ENCODE assay signal across 8 mouse cellular contexts in genomic region chr7:123030709-123031181, GRCm38 (mm10).
A peak's percentile ranks its signal among the peaks of the same experiment; 100 is the strongest.
DNase-seq lines count a peak whose midpoint lies in the region; ATAC-seq and TF ChIP-seq lines count a peak whose summit lies in the region.

No protein-coding gene starts in this region.

- H3K9me3 ChIP-seq in CH12.LX (replicated peaks; ENCODE audit: low read length): peaks cover 2% of the 10 kb centered on the region
- H3K9me3 ChIP-seq in embryonic facial prominence, embryonic 13.5 days: no peaks in the 10 kb centered on the region
- no peaks in the 10 kb centered on the region for H3K9me3 ChIP-seq in heart, postnatal 0 days (replicated peaks; ENCODE audit: control insufficient read depth, low read length)
- H3K9me3 ChIP-seq in liver, embryonic 12.5 days (replicated peaks): no peaks in the 10 kb centered on the region
- H3K9me3 ChIP-seq in neural tube, embryonic 11.5 days (ENCODE audit: control insufficient read depth, low read length): no peaks in the 10 kb centered on the region

- no peak for TF ChIP-seq CTCF in CH12.LX (conservative IDR thresholded peaks at IDR 0.05 in 1 of 2, IDR thresholded peaks at IDR 0.05 in 1 of 2; ENCODE audit: low read depth in 2 of 2, low read length in 2 of 2)
- TF ChIP-seq CTCF in heart, postnatal 0 days (IDR thresholded peaks at IDR 0.05; ENCODE audit: low read depth): no peak

- ATAC-seq in embryonic facial prominence, embryonic 13.5 days (ENCODE audit: insufficient number of reproducible peaks, insufficient read depth, low FRiP score, low TSS enrichment, low read depth): peak; percentile 59; the same call in 1 of the 2 replicates
- ATAC-seq in heart, postnatal 0 days (ENCODE audit: insufficient read depth, low read depth): peak; percentile 63
- ATAC-seq in liver, embryonic 12.5 days: no peak
- ATAC-seq in neural tube, embryonic 11.5 days (ENCODE audit: insufficient read depth, low FRiP score, low TSS enrichment): peak; percentile 87
- ATAC-seq in erythroblast, adult 5-6 weeks (replicated peaks; ENCODE audit: low FRiP score, poor library complexity, severe bottlenecking): no peak

- H3K36me3 ChIP-seq in CH12.LX (replicated peaks in 1 of 2; ENCODE audit: control insufficient read depth in 1 of 2, insufficient read depth in 1 of 2, low read length in 1 of 2): no peaks in the 10 kb centered on the region
- no peaks in the 10 kb centered on the region for H3K36me3 ChIP-seq in embryonic facial prominence, embryonic 13.5 days
- no peaks in the 10 kb centered on the region for H3K36me3 ChIP-seq in heart, postnatal 0 days (replicated peaks; ENCODE audit: control insufficient read depth, insufficient read depth, low read length)
- no peaks in the 10 kb centered on the region for H3K36me3 ChIP-seq in liver, embryonic 12.5 days
- no peaks in the 10 kb centered on the region for H3K36me3 ChIP-seq in neural tube, embryonic 11.5 days (ENCODE audit: control insufficient read depth, insufficient read depth, low read length)

- dilution Hi-C loops in CH12.LX (cut with MboI; ENCODE audit: extremely low pct_ligation_motif_present, extremely low pct_unique_long_range_greater_than_20kb, low sequenced_read_pairs): no loop called here

- H3K4me3 ChIP-seq in CH12.LX (replicated peaks in 1 of 3; ENCODE audit: low read depth in 2 of 3, low read length in 2 of 3, poor library complexity in 1 of 3): peak overlapping the region in 1 of 3 experiments; percentile 25
- H3K4me3 ChIP-seq in embryonic facial prominence, embryonic 13.5 days: peak overlapping the region; percentile 43
- H3K4me3 ChIP-seq in heart, postnatal 0 days (ENCODE audit: low read depth, low read length): peak overlapping the region; percentile 40
- H3K4me3 ChIP-seq in liver, embryonic 12.5 days: peak overlapping the region; percentile 23; the same call in 1 of the 2 replicates
- H3K4me3 ChIP-seq in neural tube, embryonic 11.5 days (ENCODE audit: low read depth, low read length): peak overlapping the region; percentile 28

- H3K79me2 ChIP-seq in CH12.LX (replicated peaks; ENCODE audit: control insufficient read depth, extremely low read depth, insufficient read depth, poor library complexity, severe bottlenecking): no peaks in the 10 kb centered on the region

- no peak for TF ChIP-seq POLR2A in CH12.LX (IDR thresholded peaks at IDR 0.05; ENCODE audit: low read depth, low read length)

- peaks cover 0 to 4% of the 10 kb centered on the region in 2 experiments; a peak in 1 of 4 replicates for H3K4me1 ChIP-seq in CH12.LX (ENCODE audit: control insufficient read depth in 1 of 2, insufficient read depth in 2 of 2)
- peaks cover 17% of the 10 kb centered on the region for H3K4me1 ChIP-seq in embryonic facial prominence, embryonic 13.5 days
- peaks cover 8% of the 10 kb centered on the region for H3K4me1 ChIP-seq in heart, postnatal 0 days (ENCODE audit: control insufficient read depth, insufficient read depth)
- 0 out of 2 replicates have a peak, but pooled peaks cover 5% of the 10 kb centered on the region for H3K4me1 ChIP-seq in liver, embryonic 12.5 days
- peaks cover 9% of the 10 kb centered on the region for H3K4me1 ChIP-seq in neural tube, embryonic 11.5 days (ENCODE audit: control insufficient read depth, insufficient read depth, low read length)

- H3K27me3 ChIP-seq in CH12.LX (replicated peaks): no peaks in the 10 kb centered on the region
- H3K27me3 ChIP-seq in embryonic facial prominence, embryonic 13.5 days: no peaks in the 10 kb centered on the region
- H3K27me3 ChIP-seq in heart, postnatal 0 days (ENCODE audit: control insufficient read depth, insufficient read depth, low read length): 0 out of 2 replicates have a peak, but pooled peaks cover 3% of the 10 kb centered on the region
- H3K27me3 ChIP-seq in liver, embryonic 12.5 days (replicated peaks): peaks cover 27% of the 10 kb centered on the region
- H3K27me3 ChIP-seq in neural tube, embryonic 11.5 days (ENCODE audit: control insufficient read depth, insufficient read depth, low read length): no peaks in the 10 kb centered on the region

- 0% methylated on average over 21 of the region's 21 CpGs for WGBS in embryonic facial prominence, embryonic 13.5 days
- under 1% methylated on average over 21 of the region's 21 CpGs for whole genome bisulfite sequencing in heart, postnatal 0 days
- 3% methylated on average over 21 of the region's 21 CpGs for WGBS in liver, embryonic 12.5 days (ENCODE audit: insufficient replicate concordance)
- WGBS in neural tube, embryonic 11.5 days: under 1% methylated on average over 20 of the region's 21 CpGs

- peak overlapping the region; percentile 79 for H3K4me2 ChIP-seq in CH12.LX (ENCODE audit: insufficient read depth, low read depth, poor library complexity, severe bottlenecking)
- H3K4me2 ChIP-seq in embryonic facial prominence, embryonic 13.5 days: peak overlapping the region; percentile 88
- H3K4me2 ChIP-seq in heart, postnatal 0 days (ENCODE audit: low read depth, low read length): peak overlapping the region; percentile 62
- peak overlapping the region; percentile 56 for H3K4me2 ChIP-seq in liver, embryonic 12.5 days
- peak overlapping the region; percentile 83 for H3K4me2 ChIP-seq in neural tube, embryonic 11.5 days (ENCODE audit: low read depth)

- no peak for TF ChIP-seq RAD21 in CH12.LX (IDR thresholded peaks at IDR 0.05; ENCODE audit: low read depth, low read length)

- no peak for TF ChIP-seq EP300 in CH12.LX (IDR thresholded peaks at IDR 0.05; ENCODE audit: low read length)
- TF ChIP-seq EP300 in heart, postnatal 0 days (IDR thresholded peaks at IDR 0.05; ENCODE audit: low read depth): no peak

- H3K27ac ChIP-seq in CH12.LX (ENCODE audit: insufficient read depth, low read depth): no peak overlapping the region
- H3K27ac ChIP-seq in embryonic facial prominence, embryonic 13.5 days: 0 out of 2 replicates have a peak overlapping the region, but pooled peaks have one; percentile 60
- no peak overlapping the region for H3K27ac ChIP-seq in heart, postnatal 0 days (ENCODE audit: low read depth)
- H3K27ac ChIP-seq in liver, embryonic 12.5 days: no peak overlapping the region
- no peak overlapping the region for H3K27ac ChIP-seq in neural tube, embryonic 11.5 days (ENCODE audit: low read depth, low read length)

- in situ Hi-C loops in CH12.LX (cut with MboI; ENCODE audit: low pct_ligation_motif_present, low pct_unique_long_range_greater_than_20kb, low sequenced_read_pairs): no loop called here

- no peak overlapping the region for H3K9ac ChIP-seq in CH12.LX (ENCODE audit: insufficient read depth, low read depth)
- peak overlapping the region; percentile 67 for H3K9ac ChIP-seq in embryonic facial prominence, embryonic 13.5 days
- peak overlapping the region; percentile 27 for H3K9ac ChIP-seq in heart, postnatal 0 days (replicated peaks; ENCODE audit: low read depth, low read length)
- H3K9ac ChIP-seq in liver, embryonic 12.5 days: no peak overlapping the region
- peak overlapping the region; percentile 65 for H3K9ac ChIP-seq in neural tube, embryonic 11.5 days (ENCODE audit: low read length)

- DNase-seq in CH12.LX (ENCODE audit: extremely low read depth): no peak
- DNase-seq in adrenal gland, postnatal 14 days: peak; percentile 72
- DNase-seq in heart, postnatal 0 days (ENCODE audit: low spot score): peak; percentile 70
- DNase-seq in kidney, postnatal 36 days: peak; percentile 80 to 83
- DNase-seq in neural tube, embryonic 11.5 days (ENCODE audit: low spot score): peak; percentile 83

TF ChIP-seq in CH12.LX, 34 proteins besides CTCF, POLR2A, EP300 and RAD21:
- TF ChIP-seq MEF2A (IDR thresholded peaks at IDR 0.05; ENCODE audit: borderline replicate concordance, low read depth, low read length) (no peak), HCFC1 (IDR thresholded peaks at IDR 0.05; ENCODE audit: low read depth, low read length) (no peak), USF1 (IDR thresholded peaks at IDR 0.05; ENCODE audit: low read depth, low read length) (no peak), CHD2 (IDR thresholded peaks at IDR 0.05; ENCODE audit: low read length) (no peak), TBP (conservative IDR thresholded peaks at IDR 0.05; ENCODE audit: low read depth, low read length) (no peak), ETS1 (conservative IDR thresholded peaks at IDR 0.05; ENCODE audit: low read depth, low read length) (no peak)

Comparison
In these comparisons a context has a peak if more than half of its experiments do, and no peak if none do; other contexts are left out.
1. H3K9ac ChIP-seq: peak in embryonic facial prominence, embryonic 13.5 days (single experiment), heart, postnatal 0 days (single experiment) and neural tube, embryonic 11.5 days (single experiment); none in CH12.LX (single experiment) and liver, embryonic 12.5 days (single experiment).
2. ATAC-seq: peak in embryonic facial prominence, embryonic 13.5 days (single experiment), heart, postnatal 0 days (single experiment) and neural tube, embryonic 11.5 days (single experiment); none in liver, embryonic 12.5 days (single experiment) and erythroblast, adult 5-6 weeks (single experiment).
3. Peak in every context shown above with its lines, with median percentiles within 50 percentile points of each other: H3K4me2 ChIP-seq.